Mouse (Mus musculus) cerebellum, postnatal 36 days (tissue): Measurements from ENCODE around the gene Ccnc.
"Not testable (repeated sequence)": the region's sequence is repeated elsewhere in the genome, so short reads cannot be mapped to it uniquely, and the experiment has no call there.

ENCODE experiments used
- DNase-seq, 2 experiments: peaks; one replicate each; pipeline ENCODE4 v3.0.0; 2021 to 2022; ENCODE audit warnings: mixed read lengths in 2 of 2

Gene Ccnc

GRCm38 (mm10) chr4:21726912-21727614 is 438 bp upstream of the Ccnc start:
- DNase-seq = peak; percentile 41 to 54

- DNase-seq = no peak
Observed at GRCm38 (mm10) chr4:21739169-21739568, 11.7 kb downstream of the Ccnc start.

- DNase-seq = not testable (repeated sequence)
Observed at GRCm38 (mm10) chr4:21744142-21744541, 16.6 kb downstream of the Ccnc start.

GRCm38 (mm10) chr4:21745723-21746122 is 18.2 kb downstream of the Ccnc start:
- no peak for DNase-seq

- DNase-seq = no peak
Observed at GRCm38 (mm10) chr4:21755123-21755789, 27.8 kb downstream of the Ccnc start.

GRCm38 (mm10) chr4:21758860-21759259 is 31.4 kb downstream of the Ccnc start:
- no peak for DNase-seq

GRCm38 (mm10) chr4:21761416-21762160 is 34.1 kb downstream of the Ccnc start:
- peak in 1 of 2 experiments; percentile 14 for DNase-seq

- no peak for DNase-seq
Observed at GRCm38 (mm10) chr4:21763827-21764226, 36.3 kb downstream of the Ccnc start.

- peak in 1 of 2 experiments; percentile 12 for DNase-seq
Observed at GRCm38 (mm10) chr4:21766171-21766862, 38.8 kb downstream of the Ccnc start.

- peak; percentile 85 to 87 for DNase-seq
Observed at GRCm38 (mm10) chr4:21766863-21767304, 39.4 kb downstream of the Ccnc start, which contains the start of the genes Usp45 and Tstd3. TSS of gene Usp45 (plus strand) at chr4:21767156. TSS of gene Tstd3 (minus strand) at chr4:21767212.

GRCm38 (mm10) chr4:21771064-21771463 is 43.6 kb downstream of the Ccnc start:
- DNase-seq = no peak

GRCm38 (mm10) chr4:21772306-21772705 is 44.8 kb downstream of the Ccnc start:
- DNase-seq = no peak

- DNase-seq = peak; percentile 90 to 95
Observed at GRCm38 (mm10) chr4:21776091-21776945, 48.8 kb downstream of the Ccnc start.

- DNase-seq = no peak
Observed at GRCm38 (mm10) chr4:21776946-21777265, 49.4 kb downstream of the Ccnc start.

GRCm38 (mm10) chr4:21780816-21781726 is 53.6 kb downstream of the Ccnc start:
- no peak for DNase-seq

GRCm38 (mm10) chr4:21786268-21786667 is 58.8 kb downstream of the Ccnc start:
- no peak for DNase-seq

GRCm38 (mm10) chr4:21788903-21789302 is 61.4 kb downstream of the Ccnc start:
- DNase-seq = no peak

- DNase-seq = no peak
Observed at GRCm38 (mm10) chr4:21789836-21790235, 62.3 kb downstream of the Ccnc start.

GRCm38 (mm10) chr4:21793631-21794030 is 66.1 kb downstream of the Ccnc start:
- peak; percentile 10 to 11 for DNase-seq

GRCm38 (mm10) chr4:21801013-21801412 is 73.5 kb downstream of the Ccnc start:
- DNase-seq = no peak

- DNase-seq = no peak
Observed at GRCm38 (mm10) chr4:21801620-21802019, 74.1 kb downstream of the Ccnc start.
